Mouse (Mus musculus): ENCODE data around the gene Obsl1. TPM values are rescaled to one million over a fixed set of nuclear protein-coding genes. Genes with fewer than 3 reads are reported as not detected.

Gene Obsl1
- polyA plus RNA-seq, 1 experiment from 2014 or later: 17.1 TPM

DNA sequence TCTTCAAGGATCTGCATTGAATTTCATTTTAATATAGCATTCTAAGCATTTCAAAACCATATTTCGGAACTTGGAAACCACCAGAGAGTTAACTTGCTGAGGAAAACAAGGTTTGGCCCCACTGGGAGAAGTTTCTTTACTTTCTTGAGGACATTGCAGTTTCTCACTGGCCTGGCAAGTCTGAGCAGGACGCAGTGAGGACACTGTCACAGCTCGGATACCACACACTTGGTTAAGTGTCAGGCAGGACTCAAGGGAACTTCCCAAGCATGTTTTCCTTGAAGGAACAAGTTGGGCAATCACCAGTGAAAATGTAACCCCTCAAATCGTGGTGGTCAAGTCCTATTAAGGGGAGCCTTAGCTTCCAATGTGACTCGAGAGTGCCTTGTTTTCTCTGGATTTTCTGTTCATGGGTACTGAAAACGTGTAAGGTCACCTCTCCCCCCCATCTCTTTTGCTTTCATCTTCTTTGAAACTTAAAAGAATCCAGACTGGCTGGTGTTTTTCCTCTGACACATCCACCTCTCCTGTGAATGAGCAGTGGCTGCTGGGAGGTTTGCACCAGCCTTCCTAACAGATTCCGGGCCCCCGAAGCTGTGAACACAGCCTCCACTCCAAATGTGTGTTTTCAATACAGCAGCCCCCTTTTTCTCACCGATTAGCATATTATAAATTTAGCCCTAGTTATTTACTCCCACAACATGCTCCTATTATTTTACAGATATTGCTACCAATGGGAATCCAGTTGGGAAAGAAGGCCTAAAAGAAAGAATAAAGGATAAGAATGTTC, 1.8 kb downstream of the Obsl1 start:
- Histone ChIP-seq H3K9me3 (ENCODE audit: control insufficient read depth) (no peaks in the 10 kb centered on the region), H3K36me3 (ENCODE audit: control insufficient read depth, insufficient read depth) (peaks cover 35% of the 10 kb centered on the region; the same call in 1 of the 2 replicates), H3K27me3 (replicated peaks; ENCODE audit: control insufficient read depth, insufficient read depth, low read length) (no peaks in the 10 kb centered on the region)

DNA sequence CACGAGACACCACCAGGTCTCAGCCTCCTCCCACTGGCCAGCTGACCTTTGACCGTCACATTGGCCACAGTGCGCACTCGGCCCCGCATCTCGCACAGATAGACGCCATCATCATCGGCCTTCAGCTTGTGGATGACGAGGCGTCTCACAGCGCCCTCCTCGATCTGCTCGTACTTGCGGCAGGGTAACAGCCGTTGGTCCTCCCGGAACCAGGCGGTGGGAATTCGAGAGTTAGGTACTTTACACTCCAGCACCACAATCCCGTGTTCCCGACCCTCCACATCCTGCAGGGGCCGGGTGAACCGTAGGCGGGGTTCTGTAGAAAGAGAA, 2.6 kb downstream of the Obsl1 start:
- Histone ChIP-seq H3K27me3 (replicated peaks; ENCODE audit: control insufficient read depth, insufficient read depth, low read length) (no peaks in the 10 kb centered on the region), H3K36me3 (ENCODE audit: control insufficient read depth, insufficient read depth) (peaks cover 38% of the 10 kb centered on the region; the same call in 1 of the 2 replicates), H3K9me3 (ENCODE audit: control insufficient read depth) (no peaks in the 10 kb centered on the region), H3K4me3 (ENCODE audit: low read depth, low read length) (peak overlapping the region; percentile 3; the same call in 1 of the 2 replicates), H3K4me1 (replicated peaks; ENCODE audit: control insufficient read depth, insufficient read depth, low read length) (no peaks in the 10 kb centered on the region; the same call in 1 of the 2 replicates), H3K9ac (ENCODE audit: low read depth, low read length) (no peak overlapping the region), H3K27ac (ENCODE audit: low read depth, low read length) (no peak overlapping the region), H3K4me2 (replicated peaks; ENCODE audit: low read depth) (peak overlapping the region; percentile 98; the same call in 1 of the 2 replicates)
- WGBS: 76% methylated on average over 23 of the region's 23 CpGs
- TF ChIP-seq CTCF (IDR thresholded peaks at IDR 0.05; ENCODE audit: low read depth): no peak
- ATAC-seq: no peak

More for the DNA sequence above, 1.8 kb downstream of the Obsl1 start:
- WGBS: 52% methylated on average over 9 of the region's 9 CpGs
- H3K4me2 ChIP-seq (replicated peaks; ENCODE audit: low read depth): peak overlapping the region; percentile 98
- ATAC-seq: no peak
- no peaks in the 10 kb centered on the region; the same call in 1 of the 2 replicates for H3K4me1 ChIP-seq (replicated peaks; ENCODE audit: control insufficient read depth, insufficient read depth, low read length)
- H3K9ac ChIP-seq (ENCODE audit: low read depth, low read length): 0 out of 2 replicates have a peak overlapping the region, but pooled peaks have one; percentile 91
- no peak for TF ChIP-seq CTCF (IDR thresholded peaks at IDR 0.05; ENCODE audit: low read depth)
- H3K4me3 ChIP-seq (ENCODE audit: low read depth, low read length): peak overlapping the region; percentile 78
- no peak overlapping the region for H3K27ac ChIP-seq (ENCODE audit: low read depth, low read length)

DNA sequence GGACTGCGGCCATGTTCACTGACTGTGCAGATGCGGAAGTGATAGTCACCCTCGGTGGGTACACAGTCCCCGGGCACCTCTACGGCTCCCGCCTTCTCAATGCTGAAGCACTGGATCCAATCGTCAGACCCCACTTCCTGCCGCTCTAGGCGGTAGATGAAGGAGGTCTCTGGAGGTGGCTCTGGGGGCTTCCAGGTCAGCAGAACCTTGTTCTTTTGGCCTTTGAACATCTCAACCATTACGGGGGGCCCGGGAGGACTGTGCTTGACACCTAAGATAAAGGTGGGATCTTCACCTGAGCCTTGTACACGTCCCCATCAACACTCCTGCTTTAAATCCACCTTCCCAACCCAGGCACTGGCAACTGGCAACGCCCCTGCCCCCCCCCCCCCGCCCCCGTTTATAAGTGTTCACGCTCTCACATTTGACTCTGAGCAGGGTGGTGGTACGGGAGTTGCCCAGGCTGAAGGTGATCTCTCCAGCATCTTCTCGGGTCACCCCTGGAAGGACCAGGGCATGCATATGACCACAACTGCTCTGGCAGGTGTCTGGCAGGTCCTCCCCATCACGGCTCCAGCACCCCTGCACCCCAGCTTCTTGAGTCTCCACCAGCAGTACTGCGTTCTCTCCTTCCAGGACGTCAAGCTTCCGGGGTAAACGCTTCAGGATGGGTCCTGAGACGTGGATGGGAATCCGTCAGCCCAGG, 3.2 kb downstream of the Obsl1 start:
- Histone ChIP-seq H3K27me3 (replicated peaks; ENCODE audit: control insufficient read depth, insufficient read depth, low read length) (no peaks in the 10 kb centered on the region), H3K9ac (ENCODE audit: low read depth, low read length) (no peak overlapping the region), H3K4me1 (replicated peaks; ENCODE audit: control insufficient read depth, insufficient read depth, low read length) (no peaks in the 10 kb centered on the region; the same call in 1 of the 2 replicates), H3K9me3 (ENCODE audit: control insufficient read depth) (no peaks in the 10 kb centered on the region), H3K4me2 (replicated peaks; ENCODE audit: low read depth) (no peak overlapping the region), H3K27ac (ENCODE audit: low read depth, low read length) (no peak overlapping the region), H3K4me3 (ENCODE audit: low read depth, low read length) (no peak overlapping the region), H3K36me3 (ENCODE audit: control insufficient read depth, insufficient read depth) (peaks cover 43% of the 10 kb centered on the region; the same call in 1 of the 2 replicates)
- ATAC-seq: no peak
- no peak for TF ChIP-seq CTCF (IDR thresholded peaks at IDR 0.05; ENCODE audit: low read depth)
- WGBS: 90% methylated on average over 25 of the region's 25 CpGs

DNA sequence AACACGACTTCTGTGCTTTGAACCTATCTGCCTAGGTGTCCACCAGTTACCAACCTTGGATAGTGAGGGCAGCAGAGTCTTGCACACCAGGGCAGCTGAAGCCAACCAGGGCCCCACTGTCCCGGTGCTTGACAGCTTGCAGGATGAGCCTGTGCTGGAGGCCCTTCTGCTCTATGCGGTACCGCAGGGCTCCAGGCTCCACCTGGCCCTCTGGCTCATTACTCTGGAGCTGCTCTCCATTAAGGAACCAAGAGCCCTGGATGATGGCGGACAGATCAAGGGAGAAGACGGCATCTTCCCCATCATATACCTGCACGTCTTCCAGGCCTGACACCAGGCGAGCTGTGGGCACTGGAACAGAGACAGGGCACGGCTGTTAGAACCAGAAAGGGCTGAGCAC, 4.3 kb downstream of the Obsl1 start:
- Histone ChIP-seq H3K27ac (ENCODE audit: low read depth, low read length) (no peak overlapping the region), H3K4me3 (ENCODE audit: low read depth, low read length) (no peak overlapping the region), H3K9ac (ENCODE audit: low read depth, low read length) (no peak overlapping the region), H3K4me1 (replicated peaks; ENCODE audit: control insufficient read depth, insufficient read depth, low read length) (no peaks in the 10 kb centered on the region; the same call in 1 of the 2 replicates), H3K4me2 (replicated peaks; ENCODE audit: low read depth) (no peak overlapping the region), H3K27me3 (replicated peaks; ENCODE audit: control insufficient read depth, insufficient read depth, low read length) (no peaks in the 10 kb centered on the region), H3K36me3 (ENCODE audit: control insufficient read depth, insufficient read depth) (peaks cover 54% of the 10 kb centered on the region), H3K9me3 (ENCODE audit: control insufficient read depth) (no peaks in the 10 kb centered on the region)
- no peak for ATAC-seq
- whole genome bisulfite sequencing: 94% methylated on average over 9 of the region's 9 CpGs
- no peak for TF ChIP-seq CTCF (IDR thresholded peaks at IDR 0.05; ENCODE audit: low read depth)

DNA sequence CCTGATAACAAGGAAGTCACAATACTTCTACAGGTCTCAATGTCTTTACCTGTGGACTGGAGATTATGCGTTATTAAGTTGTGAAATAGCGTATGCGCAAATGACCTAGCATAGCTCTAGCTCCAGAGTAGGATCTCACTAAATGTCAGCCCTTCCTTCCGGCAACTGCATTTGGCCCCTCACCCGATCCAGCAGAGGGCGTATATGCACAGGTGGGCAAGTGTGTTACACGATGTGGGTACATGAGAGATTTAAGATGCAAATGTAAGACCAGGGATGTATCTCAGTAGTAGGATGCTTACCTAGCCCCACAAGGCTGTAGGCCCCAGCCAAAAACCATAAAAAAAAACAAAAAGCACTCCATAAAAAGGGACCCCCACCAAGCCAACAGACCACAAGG, 6.8 kb downstream of the Obsl1 start:
- peak; percentile 71 for TF ChIP-seq CTCF (IDR thresholded peaks at IDR 0.05; ENCODE audit: low read depth)
- Histone ChIP-seq H3K36me3 (ENCODE audit: control insufficient read depth, insufficient read depth) (peaks cover 64% of the 10 kb centered on the region), H3K9ac (ENCODE audit: low read depth, low read length) (no peak overlapping the region), H3K4me1 (replicated peaks; ENCODE audit: control insufficient read depth, insufficient read depth, low read length) (no peaks in the 10 kb centered on the region), H3K4me2 (replicated peaks; ENCODE audit: low read depth) (no peak overlapping the region), H3K27me3 (replicated peaks; ENCODE audit: control insufficient read depth, insufficient read depth, low read length) (no peaks in the 10 kb centered on the region), H3K9me3 (ENCODE audit: control insufficient read depth) (no peaks in the 10 kb centered on the region), H3K27ac (ENCODE audit: low read depth, low read length) (no peak overlapping the region), H3K4me3 (ENCODE audit: low read depth, low read length) (no peak overlapping the region)
- ATAC-seq: no peak
- WGBS: 75% methylated on average over 7 of the region's 7 CpGs

DNA sequence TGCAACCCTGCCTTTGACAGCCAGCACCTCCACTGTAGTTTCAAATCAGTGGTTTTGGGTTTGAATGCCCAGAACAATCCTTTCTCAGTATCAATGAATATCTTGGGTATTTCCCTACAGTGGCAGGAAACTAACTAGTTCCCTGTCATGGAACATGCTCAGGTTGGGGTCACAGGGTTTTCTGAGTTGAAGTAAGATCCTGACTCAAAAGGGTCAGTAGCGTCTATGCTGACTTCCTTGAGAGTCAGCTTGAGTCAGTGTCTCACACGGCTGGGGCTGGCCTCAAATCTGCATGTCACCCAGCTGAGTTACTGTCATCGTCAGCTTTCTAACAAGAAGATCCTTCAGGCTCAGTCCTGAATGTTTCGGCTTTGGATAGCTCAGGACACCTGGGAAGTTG, 7.4 kb downstream of the Obsl1 start:
- Histone ChIP-seq H3K4me1 (replicated peaks; ENCODE audit: control insufficient read depth, insufficient read depth, low read length) (no peaks in the 10 kb centered on the region), H3K4me2 (replicated peaks; ENCODE audit: low read depth) (no peak overlapping the region), H3K36me3 (ENCODE audit: control insufficient read depth, insufficient read depth) (peaks cover 64% of the 10 kb centered on the region), H3K27ac (ENCODE audit: low read depth, low read length) (no peak overlapping the region), H3K27me3 (replicated peaks; ENCODE audit: control insufficient read depth, insufficient read depth, low read length) (no peaks in the 10 kb centered on the region), H3K9ac (ENCODE audit: low read depth, low read length) (no peak overlapping the region), H3K9me3 (ENCODE audit: control insufficient read depth) (no peaks in the 10 kb centered on the region), H3K4me3 (ENCODE audit: low read depth, low read length) (no peak overlapping the region)
- 86% methylated on average over 4 of the region's 4 CpGs for WGBS
- no peak for TF ChIP-seq CTCF (IDR thresholded peaks at IDR 0.05; ENCODE audit: low read depth)
- ATAC-seq: no peak

Measured in intestine, postnatal 0 days (tissue).